Mouse (Mus musculus) liver, embryonic 14.5 days (tissue): Measurements from ENCODE around the gene Cass4.

Source experiments
- CTCF ChIP-seq: IDR thresholded peaks from 2 replicates; pipeline ENCODE4 v1.5.1; 2016; ENCODE audit warnings: antibody characterized with exemption, low read depth, control low read depth
- EP300 ChIP-seq: IDR thresholded peaks from 2 replicates; pipeline ENCODE4 v1.6.1; 2016; ENCODE audit warnings: antibody characterized with exemption, low read depth

- TF ChIP-seq CTCF (no peak), EP300 (no peak)
Measured at GRCm38 (mm10) chr2:172481654-172482385, 88.2 kb downstream of the Cass4 start.
